Mouse (Mus musculus) testis, adult 2 months (tissue): Measurements from ENCODE around the gene Nol4l. TPM values are rescaled to one million over a fixed set of nuclear protein-coding genes. Genes with fewer than 3 reads are reported as not detected.

Experiments used
- H3K27ac ChIP-seq: fragments of 200-500 bp; 2 replicates; pipeline ENCODE4 v1.5.1; 2012; ENCODE audit warnings: low read depth, low read length; ENCODE audit not compliant: control insufficient read depth, insufficient read depth
- H3K27me3 ChIP-seq: fragments of 200-500 bp; 2 replicates; pipeline ENCODE4 v1.6.1; 2012; ENCODE audit warnings: mild to moderate bottlenecking, low read length, moderate library complexity; ENCODE audit not compliant: control insufficient read depth, insufficient read depth
- H3K36me3 ChIP-seq: fragments of 200-500 bp; 2 replicates; pipeline ENCODE4 v1.6.1; 2012; ENCODE audit warnings: mild to moderate bottlenecking, low read length; ENCODE audit not compliant: control insufficient read depth, insufficient read depth
- H3K4me1 ChIP-seq: fragments of 200-500 bp; 2 replicates; pipeline ENCODE4 v1.6.1; 2012; ENCODE audit warnings: low read length; ENCODE audit not compliant: control insufficient read depth, insufficient read depth
- H3K4me3 ChIP-seq: fragments of 200-500 bp; 2 replicates; pipeline ENCODE4 v1.5.1; 2012; ENCODE audit warnings: low read depth, mild to moderate bottlenecking, low read length, moderate library complexity, mixed read lengths; ENCODE audit not compliant: control insufficient read depth
- CTCF ChIP-seq: fragments of 200-500 bp; IDR thresholded peaks from 2 replicates; pipeline ENCODE4 v1.5.1; 2012; ENCODE audit warnings: low read depth, mild to moderate bottlenecking, inconsistent platforms, low read length, moderate library complexity; ENCODE audit not compliant: control insufficient read depth, insufficient read depth, insufficient replicate concordance
- POLR2A ChIP-seq: fragments of 200-500 bp; IDR thresholded peaks from 2 replicates; pipeline ENCODE4 v1.6.1; 2012; ENCODE audit warnings: low read depth, mild to moderate bottlenecking, inconsistent platforms, low read length, moderate library complexity; ENCODE audit not compliant: control insufficient read depth
- polyA plus RNA-seq: library from polyadenylated mRNA; depleted of rRNA; stranded (reverse); fragments of >200 nt; gene quantifications from 2 replicates; pipeline ENCODE4 v1.2.3, GENCODE M21; 2012

The Nol4l gene
- polyA plus RNA-seq, 1 experiment, result 241 TPM

GRCm38 (mm10) chr2:153430571-153430970 is 99.2 kb downstream of the Nol4l start:
- Histone ChIP-seq H3K4me3 (peak overlapping the region; percentile 36), H3K27me3 (no peaks in the 10 kb centered on the region), H3K36me3 (peaks cover 1% of the 10 kb centered on the region; the same call in 1 of the 2 replicates), H3K4me1 (peaks cover 3% of the 10 kb centered on the region; the same call in 1 of the 2 replicates), H3K27ac (peak overlapping the region; percentile 64)
- TF ChIP-seq CTCF (no peak), POLR2A (no peak)

GRCm38 (mm10) chr2:153428485-153428884 is 101.3 kb downstream of the Nol4l start:
- Histone ChIP-seq H3K4me3 (no peak overlapping the region), H3K36me3 (peaks cover 1% of the 10 kb centered on the region; the same call in 1 of the 2 replicates), H3K4me1 (peaks cover 3% of the 10 kb centered on the region; the same call in 1 of the 2 replicates), H3K27ac (no peak overlapping the region), H3K27me3 (no peaks in the 10 kb centered on the region)
- no peak for TF ChIP-seq POLR2A
- no peak for TF ChIP-seq CTCF

GRCm38 (mm10) chr2:153426931-153427330 is 102.8 kb downstream of the Nol4l start:
- Histone ChIP-seq H3K4me1 (peaks cover 3% of the 10 kb centered on the region; the same call in 1 of the 2 replicates), H3K27ac (no peak overlapping the region), H3K4me3 (no peak overlapping the region), H3K27me3 (no peaks in the 10 kb centered on the region), H3K36me3 (peaks cover 1% of the 10 kb centered on the region; the same call in 1 of the 2 replicates)
- TF ChIP-seq POLR2A (no peak), CTCF (no peak)

GRCm38 (mm10) chr2:153425998-153426670 is 103.6 kb downstream of the Nol4l start:
- Histone ChIP-seq H3K36me3 (peaks cover 1% of the 10 kb centered on the region; the same call in 1 of the 2 replicates), H3K27me3 (no peaks in the 10 kb centered on the region), H3K4me1 (peaks cover 3% of the 10 kb centered on the region; the same call in 1 of the 2 replicates), H3K27ac (no peak overlapping the region), H3K4me3 (peak overlapping the region; percentile 80)
- TF ChIP-seq POLR2A (no peak), CTCF (no peak)

- H3K36me3 ChIP-seq, result peaks cover 1% of the 10 kb centered on the region; the same call in 1 of the 2 replicates
- peaks cover 3% of the 10 kb centered on the region; the same call in 1 of the 2 replicates for H3K4me1 ChIP-seq
- no peaks in the 10 kb centered on the region for H3K27me3 ChIP-seq
- H3K27ac ChIP-seq, result no peak overlapping the region
- no peak overlapping the region for H3K4me3 ChIP-seq
- TF ChIP-seq CTCF (no peak), POLR2A (no peak)
These were observed 104.5 kb downstream of the Nol4l start for GRCm38 (mm10) chr2:153425124-153425844.

- TF ChIP-seq POLR2A (peak; percentile 27; the same call in 1 of the 2 replicates), CTCF (no peak)
- Histone ChIP-seq H3K27ac (no peak overlapping the region), H3K36me3 (no peaks in the 10 kb centered on the region; the same call in none of the 2 replicates), H3K4me3 (no peak overlapping the region), H3K4me1 (peaks cover 3% of the 10 kb centered on the region; the same call in 1 of the 2 replicates), H3K27me3 (no peaks in the 10 kb centered on the region)
These were observed 105.2 kb downstream of the Nol4l start for GRCm38 (mm10) chr2:153424557-153424956.

- Histone ChIP-seq H3K4me1 (peaks cover 3% of the 10 kb centered on the region; the same call in 1 of the 2 replicates), H3K27me3 (no peaks in the 10 kb centered on the region), H3K36me3 (no peaks in the 10 kb centered on the region; the same call in none of the 2 replicates), H3K4me3 (no peak overlapping the region), H3K27ac (no peak overlapping the region)
- TF ChIP-seq CTCF (no peak), POLR2A (peak; percentile 36; the same call in 1 of the 2 replicates)
These were observed 106.7 kb downstream of the Nol4l start for GRCm38 (mm10) chr2:153423113-153423512.
